In the genomic region with DNA sequence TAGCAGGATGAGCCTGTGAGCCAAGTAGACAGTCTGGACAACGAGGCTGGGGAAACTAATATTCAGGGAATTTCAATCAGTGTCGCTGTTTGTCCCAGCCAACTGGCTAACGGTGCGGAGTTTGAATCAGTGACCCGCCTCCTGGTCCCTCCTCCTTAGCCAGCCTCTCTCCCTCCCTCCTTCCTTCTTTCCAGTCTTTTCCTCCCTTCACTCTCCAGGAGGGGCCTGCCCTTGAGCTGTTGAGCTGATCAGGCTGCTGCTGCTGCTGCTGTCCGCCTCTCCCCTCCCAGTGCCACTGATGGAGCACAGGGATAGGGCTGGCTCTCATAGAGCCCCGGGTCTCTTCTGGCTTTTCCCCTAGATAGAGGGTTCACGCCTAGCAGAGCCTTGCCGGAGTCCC, we compare ENCODE assay signal across 9 mouse cellular contexts. TPM values are rescaled to one million over a fixed set of nuclear protein-coding genes. Genes with fewer than 3 reads are reported as not detected.
DNase-seq lines count a peak whose midpoint lies in the region; ATAC-seq lines count a peak whose summit lies in the region.
"Had no signal": no experiment of that assay in that cellular context is flagged by ENCODE, and none has a peak within 500 bp of the region (broad histone marks: within the 10 kb centered on the region; RNA-seq: fewer than 3 reads in every experiment).

TSS of gene Stard8 (plus strand) at position 203 of the 400 bp plus-strand sequence.

- WGBS in kidney, embryonic 16.5 days = 33% methylated on average over 9 of the region's 9 CpGs
- 47% methylated on average over 9 of the region's 9 CpGs for WGBS in embryonic facial prominence, embryonic 10.5 days

- no peaks in the 10 kb centered on the region for H3K9me3 ChIP-seq in kidney, embryonic 16.5 days (ENCODE audit: low read length)
- no peaks in the 10 kb centered on the region for H3K9me3 ChIP-seq in embryonic facial prominence, embryonic 10.5 days

- intact Hi-C loops in heart, postnatal 36 days (cut with DNase I) = no loop called here

- peaks cover 23% of the 10 kb centered on the region for H3K27me3 ChIP-seq in kidney, embryonic 16.5 days (ENCODE audit: insufficient read depth, low read length)
- H3K27me3 ChIP-seq in embryonic facial prominence, embryonic 10.5 days (replicated peaks; ENCODE audit: low read depth, poor library complexity, severe bottlenecking) = peaks cover 80% of the 10 kb centered on the region

- peak; percentile 94 for ATAC-seq in kidney, embryonic 16.5 days (ENCODE audit: low FRiP score, low TSS enrichment)

- 0 out of 2 replicates have a peak within 1 kb of the TSS, but pooled peaks have one; percentile 16 for H3K9ac ChIP-seq in kidney, embryonic 16.5 days (replicated peaks; ENCODE audit: low read length)

- DNase-seq in kidney, adult 8-10 months = no peak
- no peak for DNase-seq in embryonic facial prominence, embryonic 10.5 days (ENCODE audit: low spot score)
- DNase-seq in heart, postnatal 36 days = peak in 1 of 2 experiments; percentile 31
- DNase-seq in lung, postnatal 14 days = peak; percentile 15
- DNase-seq in cerebellum, adult 18-20 months = no peak
- DNase-seq in B cell, adult 2 months = no peak
- no peak for DNase-seq in cerebellum, adult 8-10 months

- peak within 1 kb of the TSS; percentile 25 for H3K4me3 ChIP-seq in kidney, embryonic 16.5 days (ENCODE audit: low read length)
- no peak within 1 kb of the TSS for H3K4me3 ChIP-seq in embryonic facial prominence, embryonic 10.5 days
- H3K4me3 ChIP-seq: erythroblast, embryonic 14.5 days had no signal

- 0 out of 2 replicates have a peak, but pooled peaks cover 3% of the 10 kb centered on the region for H3K4me1 ChIP-seq in kidney, embryonic 16.5 days (ENCODE audit: insufficient read depth, low read length)
- no peaks in the 10 kb centered on the region for H3K4me1 ChIP-seq in embryonic facial prominence, embryonic 10.5 days

- H3K36me3 ChIP-seq in kidney, embryonic 16.5 days (ENCODE audit: insufficient read depth, low read length) = no peaks in the 10 kb centered on the region
- no peaks in the 10 kb centered on the region for H3K36me3 ChIP-seq in embryonic facial prominence, embryonic 10.5 days (replicated peaks)

- peak within 1 kb of the TSS; percentile 15 for H3K4me2 ChIP-seq in kidney, embryonic 16.5 days (replicated peaks; ENCODE audit: low read depth, low read length)

- H3K27ac ChIP-seq in kidney, embryonic 16.5 days (ENCODE audit: low read length) = peak within 1 kb of the TSS; percentile 9; the same call in 1 of the 2 replicates
- no peak within 1 kb of the TSS; the same call in 1 of the 2 replicates for H3K27ac ChIP-seq in embryonic facial prominence, embryonic 10.5 days (replicated peaks)

RNA-seq across cellular contexts. Expression of gene Stard8, which starts in this region (rescaled TPM):
- 19.0 and 20.3 TPM in 2 replicates for polyA plus RNA-seq in kidney, embryonic 16.5 days (2015; fragmentation: Nextera tagmentation; extraction: Ambion mirVana)
- polyA plus RNA-seq in embryonic facial prominence, embryonic 10.5 days (2016; fragmentation: Nextera tagmentation; extraction: Ambion mirVana) = 11.4 and 13.5 TPM in 2 replicates
- total RNA-seq in heart, postnatal 36 days (2021) = 10 to 100 TPM; 31.6 to 32.2 TPM
